Mouse (Mus musculus): ENCODE data around the gene Acin1. TPM values are rescaled to one million over a fixed set of nuclear protein-coding genes. Genes with fewer than 3 reads are reported as not detected.

The Acin1 gene
- polyA plus RNA-seq, 1 experiment from 2014 or later: 171 TPM

DNA sequence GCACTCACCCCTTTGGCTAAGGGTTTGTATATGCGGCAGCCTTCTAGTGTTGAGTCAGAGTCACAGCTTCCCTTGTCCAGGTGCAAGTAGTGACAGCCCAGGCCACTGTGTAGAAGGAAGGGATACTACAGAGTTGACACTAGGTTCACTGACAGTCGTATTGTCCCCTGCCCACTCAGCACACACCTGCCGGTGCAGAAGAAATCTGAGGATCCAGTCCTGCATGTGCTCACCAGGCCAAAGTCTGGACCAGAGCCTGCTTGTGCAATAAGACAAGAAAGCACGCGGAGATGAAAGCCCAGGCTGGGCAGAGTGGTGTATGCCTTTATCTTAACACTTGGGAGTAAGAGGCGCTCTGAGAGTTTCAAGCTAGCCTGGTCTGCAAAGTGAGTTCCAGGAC, 8.3 kb upstream of the Acin1 start:
- no peak overlapping the region for H3K4me2 ChIP-seq (replicated peaks)
- H3K4me1 ChIP-seq: no peaks in the 10 kb centered on the region
- WGBS: 87% methylated on average over 6 of the region's 6 CpGs
- ATAC-seq (replicated peaks): no peak
- no peak overlapping the region for H3K27ac ChIP-seq (replicated peaks)
- H3K9ac ChIP-seq (replicated peaks): no peak overlapping the region
- H3K9me3 ChIP-seq: no peaks in the 10 kb centered on the region
- peaks cover 23% of the 10 kb centered on the region for H3K36me3 ChIP-seq
- H3K4me3 ChIP-seq: no peak overlapping the region
- no peaks in the 10 kb centered on the region for H3K27me3 ChIP-seq

GRCm38 (mm10) chr14:54687251-54687650, 520 bp upstream of the Acin1 start:
- Histone ChIP-seq H3K4me3 (peak overlapping the region; percentile 83), H3K9me3 (no peaks in the 10 kb centered on the region), H3K4me2 (replicated peaks) (peak overlapping the region; percentile 67), H3K27me3 (no peaks in the 10 kb centered on the region), H3K9ac (replicated peaks) (peak overlapping the region; percentile 64), H3K27ac (replicated peaks) (peak overlapping the region; percentile 67), H3K36me3 (peaks cover 28% of the 10 kb centered on the region), H3K4me1 (peaks cover 37% of the 10 kb centered on the region)
- WGBS: 8% methylated on average over 8 of the region's 8 CpGs
- no peak for ATAC-seq (replicated peaks)

DNA sequence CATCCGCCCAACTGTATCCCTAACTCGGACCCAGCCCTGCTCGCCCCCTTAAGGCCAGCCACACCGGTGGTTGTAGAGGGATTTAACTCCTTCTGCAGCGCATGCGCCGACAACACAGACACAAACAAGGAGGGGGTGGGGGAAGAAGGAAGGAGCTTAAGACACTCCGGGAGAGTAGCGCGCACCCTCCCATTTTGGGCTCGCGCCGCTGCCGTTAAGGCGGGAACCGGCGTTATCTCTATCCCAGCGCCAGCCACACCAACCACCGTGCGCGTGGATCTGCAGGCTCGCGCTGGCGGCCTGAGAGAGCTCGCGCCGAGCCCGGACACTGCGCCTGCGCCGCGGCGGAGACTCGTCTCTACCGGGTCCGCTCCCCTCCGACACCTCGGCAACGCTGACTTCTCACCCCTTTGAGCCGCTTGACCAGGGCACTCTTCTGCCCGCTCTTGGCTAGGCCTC, 639 bp downstream of the Acin1 start, which contains the start of gene 1700123O20Rik:
1700123O20Rik (plus strand) TSS at position 154 of the 459 bp plus-strand sequence.
- Histone ChIP-seq H3K36me3 (peaks cover 36% of the 10 kb centered on the region), H3K9ac (replicated peaks) (peak within 1 kb of the TSS; percentile 96), H3K27me3 (no peaks in the 10 kb centered on the region), H3K9me3 (no peaks in the 10 kb centered on the region), H3K4me1 (peaks cover 37% of the 10 kb centered on the region), H3K4me3 (peak within 1 kb of the TSS; percentile 83), H3K4me2 (replicated peaks) (peak within 1 kb of the TSS; percentile 80), H3K27ac (replicated peaks) (peak within 1 kb of the TSS; percentile 94)
- ATAC-seq (replicated peaks): peak; percentile 75
- WGBS: under 1% methylated on average over 41 of the region's 41 CpGs

DNA sequence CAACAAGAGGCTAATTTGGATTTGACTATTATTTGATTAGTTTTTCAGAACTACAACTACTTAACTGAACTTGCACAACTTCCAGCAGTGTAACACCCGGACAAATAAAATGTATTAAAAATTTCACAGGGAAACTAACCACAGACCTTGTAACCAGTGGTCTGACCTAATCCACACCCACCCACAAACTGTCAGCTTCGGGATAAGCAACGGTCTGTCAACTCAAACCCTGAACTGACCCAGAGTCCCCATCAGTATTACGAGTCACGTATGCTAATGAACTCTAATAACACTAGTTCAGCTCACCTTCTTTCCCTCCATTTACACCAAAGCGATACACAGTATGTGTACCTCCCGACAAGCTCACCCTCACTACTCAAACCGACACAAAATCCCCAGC, 1.3 kb downstream of the Acin1 start:
- H3K4me2 ChIP-seq (replicated peaks): peak overlapping the region; percentile 80
- peaks cover 35% of the 10 kb centered on the region for H3K36me3 ChIP-seq
- ATAC-seq (replicated peaks): no peak
- 14% methylated on average over 8 of the region's 8 CpGs for WGBS
- no peaks in the 10 kb centered on the region for H3K27me3 ChIP-seq
- H3K4me1 ChIP-seq: peaks cover 37% of the 10 kb centered on the region
- H3K27ac ChIP-seq (replicated peaks): peak overlapping the region; percentile 94
- no peaks in the 10 kb centered on the region for H3K9me3 ChIP-seq
- H3K9ac ChIP-seq (replicated peaks): peak overlapping the region; percentile 96
- H3K4me3 ChIP-seq: peak overlapping the region; percentile 83

DNA sequence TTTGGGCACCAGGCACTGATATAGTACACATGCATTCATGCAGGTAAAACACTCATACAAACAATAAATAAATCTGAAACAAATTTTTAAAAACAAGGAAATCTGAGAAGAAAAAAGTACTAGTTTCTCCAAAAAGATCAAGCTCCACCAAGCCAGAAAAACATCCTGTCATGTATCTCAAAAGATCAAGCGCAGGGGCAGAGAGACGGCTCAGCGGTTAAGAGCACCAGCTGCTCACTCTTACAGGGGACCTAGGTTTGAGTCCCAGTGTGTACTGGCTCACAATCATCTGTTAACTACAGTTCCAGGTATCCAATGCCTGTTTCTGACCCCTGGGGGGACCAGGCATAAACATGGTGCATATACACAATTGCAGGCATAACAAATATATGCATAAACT, 4.3 kb downstream of the Acin1 start:
- Histone ChIP-seq H3K27me3 (no peaks in the 10 kb centered on the region), H3K4me1 (peaks cover 20% of the 10 kb centered on the region), H3K9ac (replicated peaks) (no peak overlapping the region), H3K4me2 (replicated peaks) (no peak overlapping the region), H3K27ac (replicated peaks) (no peak overlapping the region), H3K4me3 (no peak overlapping the region), H3K36me3 (peaks cover 40% of the 10 kb centered on the region), H3K9me3 (no peaks in the 10 kb centered on the region)
- WGBS: 92% methylated on average over 3 of the region's 3 CpGs
- no peak for ATAC-seq (replicated peaks)

GRCm38 (mm10) chr14:54678657-54679304, 8.0 kb downstream of the Acin1 start:
- ATAC-seq (replicated peaks): no peak
- Histone ChIP-seq H3K27me3 (no peaks in the 10 kb centered on the region), H3K4me3 (no peak overlapping the region), H3K9ac (replicated peaks) (no peak overlapping the region), H3K9me3 (no peaks in the 10 kb centered on the region), H3K27ac (replicated peaks) (no peak overlapping the region), H3K36me3 (peaks cover 60% of the 10 kb centered on the region), H3K4me1 (peaks cover 4% of the 10 kb centered on the region; the same call in 1 of the 2 replicates), H3K4me2 (replicated peaks) (no peak overlapping the region)
- WGBS: 88% methylated on average over 16 of the region's 16 CpGs

- Histone ChIP-seq H3K9me3 (no peaks in the 10 kb centered on the region), H3K4me2 (replicated peaks) (no peak overlapping the region), H3K36me3 (peaks cover 64% of the 10 kb centered on the region), H3K27ac (replicated peaks) (no peak overlapping the region), H3K4me1 (no peaks in the 10 kb centered on the region), H3K9ac (replicated peaks) (no peak overlapping the region), H3K4me3 (no peak overlapping the region), H3K27me3 (no peaks in the 10 kb centered on the region)
- WGBS: 83% methylated on average over 5 of the region's 5 CpGs
- no peak for ATAC-seq (replicated peaks)
Measured at GRCm38 (mm10) chr14:54676290-54676689, 10.4 kb downstream of the Acin1 start.

- Histone ChIP-seq H3K4me3 (no peak overlapping the region), H3K27ac (replicated peaks) (no peak overlapping the region), H3K9me3 (no peaks in the 10 kb centered on the region), H3K9ac (replicated peaks) (no peak overlapping the region), H3K36me3 (peaks cover 62% of the 10 kb centered on the region), H3K4me2 (replicated peaks) (no peak overlapping the region), H3K27me3 (no peaks in the 10 kb centered on the region), H3K4me1 (no peaks in the 10 kb centered on the region)
- WGBS: 76% methylated on average over 2 of the region's 2 CpGs
- ATAC-seq (replicated peaks): no peak
Measured at GRCm38 (mm10) chr14:54674317-54674716, 12.4 kb downstream of the Acin1 start.

DNA sequence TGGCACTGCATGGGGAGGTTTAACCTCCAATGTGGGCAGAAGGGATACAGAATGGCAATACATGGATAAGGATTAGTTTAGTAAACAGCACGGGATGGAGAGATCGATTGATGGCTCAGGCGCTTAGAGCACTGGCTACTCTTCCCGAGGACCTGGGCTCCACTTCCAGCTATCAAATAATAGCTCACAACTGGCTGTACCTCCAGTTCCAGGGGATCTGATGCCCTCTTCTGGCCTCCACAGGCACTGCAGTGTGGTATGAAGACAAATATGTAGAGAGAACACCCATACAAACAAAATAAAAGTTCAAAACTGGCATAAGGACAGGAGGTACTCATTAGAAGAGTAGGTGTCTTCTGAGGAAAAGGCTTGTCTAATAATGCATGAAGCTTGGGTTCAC, 17.4 kb downstream of the Acin1 start:
- 73% methylated on average over 4 of the region's 4 CpGs for WGBS
- H3K36me3 ChIP-seq: peaks cover 65% of the 10 kb centered on the region
- no peak for ATAC-seq (replicated peaks)

DNA sequence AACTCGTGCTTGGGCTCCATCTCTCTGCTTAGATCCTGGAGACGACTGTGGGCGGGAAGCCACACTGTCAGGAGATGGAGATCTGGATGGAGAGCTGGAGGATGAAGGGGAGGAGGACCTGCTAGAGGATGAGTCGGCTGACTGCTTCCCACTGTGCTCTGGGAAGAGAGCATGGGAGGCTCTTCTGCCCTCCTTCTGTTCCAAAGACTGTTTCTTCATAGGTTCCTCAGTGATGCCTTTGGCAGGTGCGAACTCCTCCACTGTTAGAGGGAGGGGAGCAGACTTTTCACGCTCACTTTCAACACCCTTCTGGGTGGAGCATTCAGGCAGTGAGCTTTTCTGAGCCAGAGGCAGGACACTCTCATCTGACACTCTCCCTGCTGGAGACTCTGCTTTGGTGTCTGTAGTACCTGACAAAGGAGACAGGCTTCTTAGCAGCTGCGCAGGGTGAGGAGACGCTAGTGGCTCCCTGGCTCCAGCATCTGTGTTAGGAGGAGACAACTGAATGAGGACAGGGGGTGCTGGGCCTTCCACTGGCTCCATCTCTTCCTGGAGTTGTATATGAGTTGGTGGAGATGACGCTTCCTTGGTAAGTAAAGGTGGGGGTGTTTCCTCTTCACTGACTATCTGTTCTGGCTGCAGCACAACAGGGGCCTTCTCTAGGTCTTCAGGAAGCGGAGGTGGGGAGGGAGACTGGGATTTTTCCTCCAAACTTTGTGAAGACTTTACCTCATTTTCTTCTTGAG, 22.1 kb downstream of the Acin1 start:
- H3K4me3 ChIP-seq: no peak overlapping the region
- no peak overlapping the region for H3K27ac ChIP-seq (replicated peaks)
- no peak overlapping the region for H3K9ac ChIP-seq (replicated peaks)
- H3K27me3 ChIP-seq: no peaks in the 10 kb centered on the region
- no peak overlapping the region for H3K4me2 ChIP-seq (replicated peaks)
- H3K4me1 ChIP-seq: no peaks in the 10 kb centered on the region
- 94% methylated on average over 10 of the region's 10 CpGs for WGBS
- no peak for ATAC-seq (replicated peaks)
- H3K9me3 ChIP-seq: no peaks in the 10 kb centered on the region
- H3K36me3 ChIP-seq: peaks cover 87% of the 10 kb centered on the region

More for the DNA sequence above, 17.4 kb downstream of the Acin1 start:
- Histone ChIP-seq H3K4me1 (no peaks in the 10 kb centered on the region), H3K27me3 (no peaks in the 10 kb centered on the region), H3K9ac (replicated peaks) (no peak overlapping the region), H3K4me3 (no peak overlapping the region), H3K27ac (replicated peaks) (no peak overlapping the region), H3K9me3 (no peaks in the 10 kb centered on the region), H3K4me2 (replicated peaks) (no peak overlapping the region)

DNA sequence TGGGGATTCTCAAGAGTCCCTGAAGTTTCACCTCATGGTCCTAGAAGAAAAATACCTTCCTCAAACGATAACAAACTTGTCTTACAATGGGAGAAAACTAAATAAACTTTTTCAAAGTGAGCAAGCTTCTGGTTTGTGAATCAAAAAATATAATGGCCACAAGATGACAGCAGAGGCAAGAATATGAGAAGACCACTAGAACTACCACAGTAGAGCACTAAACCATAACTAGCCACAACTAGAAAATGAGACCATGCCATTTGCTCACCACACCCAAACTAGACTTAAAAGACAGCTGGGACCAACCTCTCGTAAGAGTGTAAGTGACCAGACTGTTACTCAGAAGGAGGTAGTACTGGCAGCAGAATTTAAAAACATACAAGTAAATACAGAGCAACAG, 26.7 kb downstream of the Acin1 start:
- H3K4me3 ChIP-seq: no peak overlapping the region
- no peaks in the 10 kb centered on the region for H3K4me1 ChIP-seq
- no peaks in the 10 kb centered on the region for H3K27me3 ChIP-seq
- H3K36me3 ChIP-seq: peaks cover 88% of the 10 kb centered on the region
- H3K9me3 ChIP-seq: no peaks in the 10 kb centered on the region
- WGBS: 95% methylated on average over 2 of the region's 2 CpGs
- no peak overlapping the region for H3K9ac ChIP-seq (replicated peaks)
- H3K4me2 ChIP-seq (replicated peaks): no peak overlapping the region
- no peak overlapping the region for H3K27ac ChIP-seq (replicated peaks)
- no peak for ATAC-seq (replicated peaks)

GRCm38 (mm10) chr14:54653496-54653895, 33.2 kb downstream of the Acin1 start:
- Histone ChIP-seq H3K27ac (replicated peaks) (peak overlapping the region; percentile 86), H3K4me3 (peak overlapping the region; percentile 70), H3K27me3 (no peaks in the 10 kb centered on the region), H3K4me2 (replicated peaks) (peak overlapping the region; percentile 93), H3K9ac (replicated peaks) (peak overlapping the region; percentile 74), H3K4me1 (peaks cover 46% of the 10 kb centered on the region), H3K36me3 (peaks cover 60% of the 10 kb centered on the region), H3K9me3 (no peaks in the 10 kb centered on the region)
- ATAC-seq (replicated peaks): peak; percentile 81
- WGBS: under 1% methylated on average over 12 of the region's 12 CpGs

Measured in forebrain, embryonic 15.5 days (tissue).